Mouse (Mus musculus) cerebellum, postnatal 4 days (tissue): ENCODE data around the gene C1qtnf7.

Source experiments
- DNase-seq, 2 experiments: peaks; one replicate each; pipeline ENCODE4 v3.0.0; 2022; ENCODE audit warnings: low spot score in 2 of 2, mixed read lengths in 1 of 2

C1qtnf7 gene

DNA sequence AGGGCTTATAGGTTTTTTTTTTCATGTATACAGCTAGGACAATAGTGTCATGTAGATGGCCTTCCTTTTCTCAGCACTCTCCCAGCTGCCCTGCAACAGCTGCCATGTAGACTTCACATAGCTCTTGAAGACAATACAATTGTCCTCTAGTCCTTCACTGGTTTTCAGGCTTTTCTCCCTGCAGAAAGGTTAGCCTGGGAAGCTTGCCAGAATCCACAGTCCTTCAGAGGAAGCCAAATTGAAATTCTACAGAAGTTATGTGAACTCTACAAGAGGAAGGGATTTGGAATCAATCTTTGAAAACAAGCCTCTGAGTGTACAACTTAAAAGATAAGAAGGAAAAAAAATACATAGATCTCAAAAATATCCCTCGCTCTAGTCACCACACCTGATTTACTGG lies 94.4 kb downstream of the C1qtnf7 start:
- DNase-seq = no peak

- DNase-seq = no peak
Observed at GRCm38 (mm10) chr5:43621575-43622299, 106.4 kb downstream of the C1qtnf7 start.

- DNase-seq = no peak
Observed at GRCm38 (mm10) chr5:43625407-43625806, 110.1 kb downstream of the C1qtnf7 start.

DNA sequence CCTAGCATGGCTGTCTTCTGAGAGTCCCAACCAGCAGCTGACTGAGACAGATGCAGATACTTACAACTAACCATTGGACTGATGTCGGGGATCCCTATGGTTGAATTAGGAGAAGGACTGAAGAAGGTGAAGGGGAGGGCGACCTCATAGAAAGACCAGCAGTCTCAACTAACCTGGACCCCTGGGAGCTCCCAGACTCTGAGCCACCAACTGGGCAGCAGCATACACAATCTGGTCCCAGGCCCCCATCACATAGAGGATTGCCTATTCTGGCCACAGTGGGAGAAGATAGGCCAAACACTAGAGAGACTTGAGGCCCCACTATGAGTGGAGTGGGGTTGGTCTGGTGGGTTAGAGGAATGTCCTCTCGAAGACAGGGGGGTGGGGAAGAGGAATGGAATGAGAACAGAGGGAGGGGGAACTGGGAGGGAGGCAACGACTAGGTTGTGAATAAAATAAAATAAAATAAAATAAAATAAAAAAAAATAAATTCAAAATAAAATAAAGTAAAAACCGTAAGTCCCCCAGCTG lies 118.8 kb downstream of the C1qtnf7 start:
- no peak for DNase-seq

- no peak for DNase-seq
Observed at GRCm38 (mm10) chr5:43634602-43635081, 119.3 kb downstream of the C1qtnf7 start.

DNA sequence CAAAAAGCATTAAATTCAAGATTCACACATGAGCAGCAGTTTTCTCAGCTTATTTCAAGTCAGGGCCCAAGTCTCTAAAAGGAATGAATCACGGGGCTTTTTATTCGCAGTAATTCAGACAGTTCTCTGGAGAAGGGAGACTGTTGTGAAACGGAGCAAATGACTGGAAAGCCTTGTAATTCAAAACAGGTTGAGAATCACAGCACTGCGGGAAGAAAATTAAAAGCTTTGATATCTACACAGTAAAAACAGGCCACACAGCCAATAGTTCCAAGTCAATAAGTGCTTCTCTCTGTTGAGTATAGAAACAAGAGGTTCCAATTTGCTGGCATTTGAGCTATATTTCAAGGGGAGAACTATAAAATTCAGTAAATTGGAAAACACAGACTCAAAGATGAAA lies 129.7 kb downstream of the C1qtnf7 start:
- DNase-seq = no peak

DNA sequence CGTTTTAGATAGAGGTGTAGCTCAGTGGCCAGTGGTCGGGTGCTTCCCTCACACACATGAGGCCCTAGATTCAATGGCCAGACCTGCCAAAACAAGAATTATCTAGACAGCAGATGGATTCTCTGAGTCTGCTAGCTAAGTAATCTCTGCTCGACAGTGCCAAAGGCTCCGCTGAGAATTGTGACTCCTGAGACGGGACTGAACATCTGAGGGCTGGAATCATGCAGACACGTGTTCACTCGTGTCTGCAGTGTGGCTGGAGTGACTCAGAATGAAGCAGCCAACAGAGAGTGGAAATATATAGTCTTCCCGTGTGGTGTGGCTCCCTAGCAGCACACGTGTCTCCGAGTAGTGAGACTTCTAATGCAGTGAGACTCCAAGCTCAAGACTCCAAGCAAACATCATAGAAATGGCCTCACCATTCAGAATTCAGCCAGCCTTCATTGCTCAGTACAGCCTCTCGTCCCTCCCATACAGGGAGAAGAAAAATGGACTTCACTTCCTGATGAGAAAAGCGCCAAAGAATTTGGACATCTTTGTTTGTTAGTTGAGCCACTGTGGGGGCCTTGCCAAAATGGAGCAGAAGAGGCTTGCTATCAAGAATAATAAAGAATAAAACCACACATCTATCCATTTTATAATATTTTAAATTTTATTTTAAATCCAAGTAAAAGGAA lies 131.9 kb downstream of the C1qtnf7 start:
- no peak for DNase-seq

GRCm38 (mm10) chr5:43661498-43661897 lies 146.2 kb downstream of the C1qtnf7 start:
- no peak for DNase-seq

DNA sequence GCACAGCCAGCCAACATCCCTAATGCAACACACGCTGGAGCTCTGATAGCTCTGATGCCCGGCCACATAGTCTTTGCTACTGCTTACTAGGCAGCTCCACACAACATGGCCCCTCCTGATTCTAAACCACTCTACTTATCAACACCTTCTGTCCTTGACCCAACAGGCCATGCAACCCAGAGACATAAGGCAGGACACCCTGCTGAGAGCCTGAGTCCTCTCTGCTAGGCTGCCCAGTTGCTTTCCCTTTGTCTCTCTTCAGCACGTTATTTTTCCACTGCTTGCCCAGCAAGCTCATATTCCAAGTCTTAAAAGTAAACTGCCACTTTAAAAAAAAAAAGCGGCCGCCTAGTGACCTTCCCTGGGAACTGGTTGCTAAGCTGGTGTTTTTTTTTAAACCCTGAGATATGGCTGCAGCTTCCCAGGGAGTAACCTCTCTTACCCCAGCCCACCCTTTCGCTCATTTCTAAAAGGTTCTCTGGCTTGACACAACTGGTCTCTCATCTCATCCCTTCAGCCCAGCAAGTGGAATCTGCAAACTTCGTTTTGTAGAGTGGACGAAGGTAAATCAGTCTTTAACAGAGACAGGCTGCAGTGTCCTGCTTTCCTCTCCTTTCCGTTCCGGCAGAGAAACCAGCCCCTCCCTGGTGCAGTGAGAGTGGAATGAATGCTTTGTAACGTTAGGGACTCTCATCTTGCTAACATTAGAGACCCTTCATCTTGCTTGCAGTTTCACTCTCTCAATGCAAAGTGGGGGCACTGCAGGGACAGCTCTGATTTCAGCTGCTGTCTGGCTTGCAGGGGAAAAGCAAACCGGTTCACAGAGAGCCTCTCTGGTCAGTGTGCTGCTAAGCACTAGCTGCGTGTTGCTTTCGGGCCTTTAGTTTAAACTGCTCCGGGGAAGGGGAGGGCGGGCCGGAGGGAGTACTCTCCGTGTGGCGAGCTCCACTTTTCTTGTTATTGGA lies 146.9 kb downstream of the C1qtnf7 start, which contains the start of gene Cc2d2a:
Cc2d2a (plus strand) TSS at position 350 of the 965 bp plus-strand sequence.
- peak in 1 of 2 experiments; percentile 37 for DNase-seq

- no peak for DNase-seq
Observed at GRCm38 (mm10) chr5:43663531-43663930, 148.2 kb downstream of the C1qtnf7 start.

DNA sequence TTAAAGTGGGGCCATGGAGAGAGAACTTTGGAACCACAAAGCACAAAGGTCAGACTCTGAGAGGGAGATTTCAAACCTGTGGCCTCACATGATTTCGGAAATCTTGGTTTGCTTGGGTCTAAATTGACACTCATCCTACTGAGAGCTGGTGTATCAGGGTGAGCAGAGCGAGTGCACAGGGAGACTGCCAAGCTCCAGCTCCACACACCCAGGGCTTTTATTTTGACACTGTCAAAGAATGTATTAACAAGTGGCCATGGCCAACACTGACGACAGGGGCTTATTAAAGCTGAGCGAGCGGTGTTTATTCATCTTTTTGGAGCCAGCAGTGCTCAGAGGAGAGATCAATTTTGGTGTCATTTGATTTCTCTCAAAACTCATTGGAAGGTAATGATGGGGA lies 149.8 kb downstream of the C1qtnf7 start:
- no peak for DNase-seq
